Mouse (Mus musculus) adrenal gland, postnatal 4 days (tissue): ENCODE measurements around the gene Aym1. TPM values are rescaled to one million over a fixed set of nuclear protein-coding genes. Genes with fewer than 3 reads are reported as not detected.

Experiments
- DNase-seq, 2 experiments: peaks; one replicate each; pipeline ENCODE4 v3.0.0; 2021 to 2022; ENCODE audit warnings: low spot score in 2 of 2, mixed read lengths in 2 of 2
- microRNA-seq: library from miRNA; unstranded; fragments of <30 nt; microRNA quantifications from one replicate; pipeline ENCODE4 v1.2.0, GENCODE M21; 2021
- total RNA-seq, 2 experiments: library from RNA; stranded (reverse); gene quantifications; 2 replicates each; pipeline ENCODE4 v1.2.3; 2021

The Aym1 gene
- total RNA-seq, 2 experiments from 2014 or later: not detected

DNA sequence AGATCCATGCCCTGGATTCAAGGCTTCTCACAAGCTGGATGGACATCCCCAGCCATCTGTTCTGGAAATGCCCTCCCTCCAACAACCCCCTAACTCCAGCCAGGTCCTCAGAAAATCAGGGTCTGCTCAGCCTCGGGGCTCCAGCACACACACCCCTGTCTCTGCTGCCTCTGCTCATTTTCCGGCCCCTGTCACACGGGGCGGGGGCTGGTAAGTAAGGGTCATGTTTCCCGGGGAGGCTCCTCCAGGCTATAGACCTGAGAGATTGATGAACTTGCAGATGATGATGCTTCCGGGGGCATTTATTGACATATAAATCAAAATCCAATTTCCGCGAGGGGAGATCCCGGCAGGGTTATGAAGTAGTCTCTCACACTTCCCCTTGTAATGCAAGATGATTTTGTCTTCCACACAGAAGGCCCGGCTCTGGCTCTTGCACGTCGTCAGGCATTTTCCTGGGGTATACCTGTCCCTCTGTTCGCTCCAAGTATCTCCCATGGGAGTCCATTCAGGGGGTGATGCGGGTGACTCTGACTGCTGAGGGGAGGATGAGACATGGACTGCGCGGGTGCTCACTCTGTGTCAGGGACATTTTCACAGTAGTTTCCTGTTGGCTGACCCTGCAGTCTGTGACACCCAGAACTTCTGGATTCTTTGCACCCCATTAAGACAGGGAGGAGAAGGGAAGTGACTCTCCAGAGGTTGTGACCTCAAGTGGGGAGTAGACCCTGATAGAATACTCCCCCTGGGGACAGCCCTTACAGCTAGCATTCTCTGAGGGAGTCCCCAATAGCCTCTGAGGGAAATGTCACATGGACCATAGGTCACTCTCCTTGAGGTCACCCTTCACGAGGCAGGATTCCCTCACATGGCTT lies 40.6 kb downstream of the Aym1 start:
- DNase-seq: no peak

- no peak for DNase-seq
Observed at GRCm38 (mm10) chr5:113402702-113403101, 45.6 kb downstream of the Aym1 start.

DNA sequence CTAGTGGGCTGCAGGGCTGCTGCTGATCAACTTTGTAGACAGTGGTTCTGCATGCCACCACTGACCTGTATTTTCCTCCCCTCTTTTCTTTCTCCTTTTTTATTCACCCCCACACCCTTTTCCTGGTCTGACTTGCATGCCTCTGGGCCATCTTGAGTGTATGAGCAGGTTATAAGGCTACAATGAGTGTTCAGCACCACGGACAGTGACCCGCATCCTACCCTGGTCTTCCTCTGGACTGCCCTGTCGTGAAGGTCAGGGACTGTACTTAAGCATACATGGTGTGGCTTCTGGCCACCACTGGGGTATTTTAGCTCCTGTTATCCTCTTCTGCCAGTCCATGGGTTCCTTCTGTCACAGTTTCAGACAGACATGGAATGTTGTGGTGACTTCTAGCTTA lies 50.3 kb downstream of the Aym1 start:
- DNase-seq: peak in 1 of 2 experiments; percentile 12

Small RNA genes within 50 kb of the gene (microRNA-seq; reads per million reads assigned to microRNA genes)
- not detected for gene Mir7229
- gene Mir7230: not detected

Other genes starting within 250 kb of the Aym1 start
- gene 2900026A02Rik, start 136.1 kb upstream of the Aym1 start, total RNA-seq: 10 to 100 TPM; 21.2 to 23.3 TPM
- gene Tmem211, start 130.4 kb upstream of the Aym1 start, total RNA-seq: not detected
- gene Sgsm1, start 46.5 kb upstream of the Aym1 start, total RNA-seq: 10 to 100 TPM; 23.0 to 24.3 TPM
- 10 to 100 TPM; 10.2 to 11.6 TPM for gene Wscd2, start 133.0 kb downstream of the Aym1 start, total RNA-seq